Mouse (Mus musculus) thymus, adult 18-20 months (tissue): ENCODE measurements around the gene Cntn4.
A peak's percentile ranks its signal among the peaks of the same experiment; 100 is the strongest.

ENCODE experiments used
- DNase-seq, 2 experiments: peaks; one replicate each; pipeline ENCODE4 v3.0.0; 2022; ENCODE audit warnings: mixed read lengths in 2 of 2

The Cntn4 gene

DNA sequence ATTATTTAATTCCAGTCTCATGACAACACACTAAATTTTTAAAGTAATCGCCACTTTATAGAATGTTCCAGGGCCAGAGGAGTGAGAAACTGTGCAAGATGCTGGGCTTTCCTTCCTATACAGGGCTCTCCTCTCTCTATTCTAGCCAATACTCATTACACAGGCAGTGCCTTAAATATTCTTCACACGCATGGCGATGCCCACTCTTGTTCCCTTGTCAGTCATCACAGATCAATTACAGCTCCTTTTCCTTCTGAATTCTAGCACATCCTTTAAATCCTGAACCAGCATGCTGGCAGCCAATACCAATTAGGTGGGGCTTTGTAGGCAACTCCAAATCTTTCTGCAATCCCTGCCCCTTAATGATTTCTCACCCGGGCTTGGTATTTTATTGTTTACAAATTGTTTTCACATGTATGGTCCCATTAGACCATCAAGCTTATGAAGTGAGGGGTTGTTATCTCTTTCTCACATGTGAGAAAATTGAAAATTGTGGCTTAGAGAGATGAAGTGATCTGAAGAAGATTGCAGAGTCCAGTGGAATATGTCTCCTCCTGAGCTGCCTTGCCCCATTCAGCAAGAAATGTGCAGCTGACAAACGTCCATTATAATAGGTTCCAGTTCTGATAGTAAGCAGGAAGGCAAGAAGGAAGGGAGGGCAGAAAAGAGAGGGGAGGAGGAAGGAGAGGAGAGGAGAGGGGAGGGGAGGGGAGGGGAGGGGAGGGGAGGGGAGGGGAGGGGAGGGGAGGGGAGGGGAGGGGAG, 789.0 kb downstream of the Cntn4 start:
- no peak for DNase-seq

GRCm38 (mm10) chr6:106471840-106472608, 794.6 kb downstream of the Cntn4 start:
- DNase-seq = no peak

- DNase-seq = no peak
Measured at GRCm38 (mm10) chr6:106473871-106474270, 796.4 kb downstream of the Cntn4 start.

GRCm38 (mm10) chr6:106481533-106481932, 804.1 kb downstream of the Cntn4 start:
- DNase-seq = no peak

DNA sequence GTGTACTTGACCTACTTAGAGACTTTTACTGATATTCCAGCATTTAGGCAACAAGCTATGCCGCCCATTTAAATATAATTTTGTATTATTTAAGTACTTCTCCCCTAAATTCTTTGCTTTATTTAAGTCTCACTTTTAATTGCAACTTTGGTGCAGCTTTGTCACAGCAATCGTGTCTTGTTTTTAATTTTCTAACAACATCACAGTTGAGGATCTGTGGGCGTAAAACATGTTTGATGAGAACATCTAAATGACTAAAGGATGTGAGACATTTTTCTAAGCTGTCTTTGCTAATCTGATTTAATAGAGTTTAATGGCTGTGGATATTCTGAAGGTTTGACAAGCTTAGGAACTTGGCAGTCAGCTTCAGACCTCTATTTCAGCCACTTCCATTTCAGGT, 818.8 kb downstream of the Cntn4 start:
- DNase-seq = no peak

- no peak for DNase-seq
Measured at GRCm38 (mm10) chr6:106499166-106499565, 821.7 kb downstream of the Cntn4 start.

DNA sequence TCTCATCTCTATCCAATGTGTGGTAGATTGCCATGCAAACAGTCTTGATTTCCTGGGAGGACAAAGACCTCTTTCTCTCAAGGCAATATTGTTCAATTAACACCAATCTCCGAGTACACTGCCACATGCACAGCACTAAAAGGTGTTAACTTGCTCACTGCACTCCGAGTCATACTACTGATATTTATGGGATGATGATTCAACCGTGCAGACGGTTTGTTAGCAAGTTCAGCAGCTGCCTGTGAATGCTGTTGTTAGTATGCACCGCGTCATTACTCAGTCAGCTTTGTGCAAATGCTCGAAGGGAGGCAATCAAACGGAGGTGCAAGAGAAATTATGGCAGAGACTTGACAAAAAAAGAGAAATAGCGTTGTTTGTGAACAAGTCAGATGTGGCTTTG, 826.5 kb downstream of the Cntn4 start:
- DNase-seq = no peak

GRCm38 (mm10) chr6:106520367-106520766, 842.9 kb downstream of the Cntn4 start:
- no peak for DNase-seq

DNA sequence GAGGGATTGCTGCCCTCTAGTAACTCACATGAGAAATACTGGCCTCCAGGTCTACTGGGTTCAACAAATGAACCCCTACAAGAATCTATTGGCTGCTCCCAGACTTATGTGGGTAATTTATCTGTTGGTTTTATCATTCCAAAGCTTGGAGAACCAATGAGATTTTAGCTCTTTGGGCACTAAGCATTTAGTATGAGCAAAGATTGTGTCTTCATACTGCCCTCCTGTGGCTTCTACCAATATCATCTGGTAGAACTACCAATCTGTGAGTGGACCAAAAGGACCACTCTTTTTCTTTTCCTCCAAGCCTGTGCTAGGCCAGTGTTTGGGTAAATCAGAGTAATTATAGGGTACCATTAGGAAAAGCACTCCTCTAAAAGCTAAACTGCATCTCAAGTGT, 866.0 kb downstream of the Cntn4 start:
- DNase-seq = no peak

GRCm38 (mm10) chr6:106561649-106562048, 884.2 kb downstream of the Cntn4 start:
- DNase-seq = no peak

DNA sequence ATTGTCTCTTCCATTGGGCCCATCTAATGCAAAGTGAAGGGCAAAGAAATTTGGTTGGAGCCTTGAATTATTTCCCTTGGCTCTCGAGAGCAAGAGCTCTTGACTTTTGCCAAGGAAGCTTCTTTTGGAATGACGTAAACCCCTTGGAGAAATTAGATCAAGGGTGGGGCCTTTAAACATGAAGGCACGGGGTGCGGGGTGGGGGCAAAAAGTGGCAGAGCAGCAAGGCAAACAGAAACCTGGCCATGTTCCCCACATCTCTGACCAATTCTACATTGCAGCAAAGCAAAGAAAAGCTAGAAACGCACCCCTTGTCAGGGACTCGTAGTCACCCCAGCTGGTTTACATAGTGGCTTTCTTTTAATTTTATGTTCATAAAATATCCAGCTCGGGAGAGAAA, 887.9 kb downstream of the Cntn4 start:
- DNase-seq = no peak

GRCm38 (mm10) chr6:106565769-106566459, 888.5 kb downstream of the Cntn4 start:
- DNase-seq = no peak

DNA sequence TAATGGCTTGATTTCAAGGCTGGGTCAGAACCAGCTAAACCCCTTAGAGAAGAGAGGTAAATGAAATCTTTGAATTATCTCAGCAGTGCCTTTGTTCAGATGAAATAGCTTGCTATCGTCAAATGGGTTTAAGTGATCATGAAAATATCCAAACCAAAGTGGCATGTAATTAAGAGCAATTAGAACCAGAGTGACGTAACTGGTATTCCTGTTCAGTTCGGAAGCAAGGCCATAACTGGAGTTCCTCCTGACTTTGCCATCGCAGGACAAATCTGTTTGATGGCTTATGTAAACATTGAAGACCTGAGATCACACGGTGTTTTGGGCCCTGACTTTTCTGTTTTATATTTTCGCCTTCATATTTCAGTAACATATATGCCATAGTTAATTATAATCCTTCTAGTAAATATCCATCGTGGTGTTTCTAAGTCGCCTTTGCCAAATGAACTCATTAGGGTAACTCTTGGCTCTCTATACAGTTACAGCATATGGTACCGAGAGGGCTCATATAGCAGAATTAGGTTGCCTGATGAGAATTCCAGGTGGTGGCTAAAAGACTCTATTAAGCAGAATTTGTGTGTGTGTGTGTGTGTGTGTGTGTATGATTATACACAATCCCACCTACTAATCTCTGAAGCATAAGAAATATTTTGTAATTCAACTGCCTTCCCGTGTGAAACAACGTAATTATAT, 889.6 kb downstream of the Cntn4 start:
- DNase-seq = no peak

DNA sequence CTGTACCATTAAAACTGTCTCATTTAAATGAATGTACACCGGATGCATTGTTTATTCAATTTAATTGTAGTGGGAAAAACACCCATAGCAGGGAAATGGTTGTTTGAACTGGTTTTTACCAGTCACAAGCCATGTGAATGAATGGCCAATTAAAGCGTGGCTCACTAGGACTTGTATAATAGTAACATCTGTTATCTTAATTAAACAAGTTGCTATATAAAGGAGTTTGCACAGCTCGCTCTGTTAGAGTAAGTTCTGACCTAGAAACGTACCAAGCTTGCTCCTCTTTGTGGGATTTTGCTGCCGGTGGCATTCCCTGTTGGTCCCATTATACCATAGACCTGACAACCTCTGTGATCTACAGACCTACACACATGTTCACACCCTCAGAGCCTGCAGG, 902.7 kb downstream of the Cntn4 start:
- DNase-seq = no peak

- DNase-seq = no peak
Measured at GRCm38 (mm10) chr6:106593756-106594155, 916.3 kb downstream of the Cntn4 start.

GRCm38 (mm10) chr6:106617081-106617480, 939.6 kb downstream of the Cntn4 start:
- no peak for DNase-seq

- DNase-seq = no peak
Measured at GRCm38 (mm10) chr6:106621188-106621749, 943.8 kb downstream of the Cntn4 start.

- DNase-seq = no peak
Measured at GRCm38 (mm10) chr6:106643026-106643425, 965.6 kb downstream of the Cntn4 start.

DNA sequence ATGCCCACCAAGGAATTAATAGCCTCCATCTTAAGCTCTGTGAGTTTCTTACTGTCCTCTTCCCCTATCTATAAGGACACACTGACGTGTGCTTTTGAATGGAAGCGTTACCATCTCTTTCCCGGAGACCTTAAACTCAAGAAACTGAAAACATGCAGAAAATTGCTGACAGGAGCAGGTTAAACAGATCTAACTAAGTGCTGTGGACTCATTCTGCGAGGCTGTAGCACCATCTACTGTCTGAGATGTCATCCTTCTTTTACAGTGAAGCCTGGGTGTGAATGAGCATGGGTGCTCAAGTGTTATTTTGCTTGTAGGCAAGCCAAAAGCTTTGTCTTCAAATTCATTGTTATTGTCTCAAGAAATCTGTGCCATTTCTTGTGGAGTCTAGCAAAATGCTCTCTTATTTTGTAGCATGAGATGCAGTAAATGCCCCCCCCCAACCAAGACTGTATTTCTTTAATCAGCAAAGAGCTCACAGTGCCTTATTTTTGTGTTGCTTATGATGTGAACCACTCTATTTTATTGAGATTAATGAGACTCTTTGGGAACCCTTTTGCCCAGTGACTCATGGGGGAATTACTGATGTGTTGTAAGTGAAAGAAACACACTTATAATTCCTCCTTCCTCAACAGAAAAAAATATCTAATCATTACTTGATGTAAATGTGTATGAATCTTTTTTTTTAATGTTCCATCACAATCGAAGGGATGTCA, 968.2 kb downstream of the Cntn4 start:
- DNase-seq = no peak

GRCm38 (mm10) chr6:106646945-106647344, 969.5 kb downstream of the Cntn4 start:
- no peak for DNase-seq

GRCm38 (mm10) chr6:106663780-106664651, 986.6 kb downstream of the Cntn4 start:
- peak in 1 of 2 experiments; percentile 3 for DNase-seq
